Mouse (Mus musculus) liver, postnatal 0 days (tissue): ENCODE measurements around the gene Mettl1. TPM values are rescaled to one million over a fixed set of nuclear protein-coding genes. Genes with fewer than 3 reads are reported as not detected.
A peak's percentile ranks its signal among the peaks of the same experiment; 100 is the strongest.

ENCODE experiments used
- ATAC-seq: fragments of 200-750 bp; cut with Nextera tagmentation; 2 replicates; pipeline ENCODE4 v1.8.0; 2017; ENCODE audit warnings: mild to moderate bottlenecking, moderate library complexity
- DNase-seq: peaks from one replicate; pipeline ENCODE4 v3.0.0-alpha.2; 2016
- H3K27ac ChIP-seq: fragments of 300-500 bp; sonication (generic); 2 replicates; pipeline ENCODE4 v1.5.1; 2014; ENCODE audit warnings: antibody characterized with exemption, moderate library complexity, mild to moderate bottlenecking, low read depth
- H3K27me3 ChIP-seq: fragments of 300-500 bp; sonication (generic); 2 replicates; pipeline ENCODE4 v1.6.1; 2014; ENCODE audit warnings: low read length, control low read depth, mixed read lengths; ENCODE audit not compliant: insufficient read depth
- H3K36me3 ChIP-seq: fragments of 300-500 bp; sonication (generic); replicated peaks from 2 replicates; pipeline ENCODE4 v1.6.1; 2014; ENCODE audit warnings: mild to moderate bottlenecking, control low read depth, low read length, moderate library complexity, mixed read lengths; ENCODE audit not compliant: insufficient read depth
- H3K4me1 ChIP-seq: fragments of 300-500 bp; sonication (generic); 2 replicates; pipeline ENCODE4 v1.6.1; 2014; ENCODE audit warnings: antibody characterized with exemption, mild to moderate bottlenecking, control low read depth; ENCODE audit not compliant: insufficient read depth
- H3K4me2 ChIP-seq: fragments of 300-500 bp; sonication (generic); 2 replicates; pipeline ENCODE4 v1.6.1; 2014; ENCODE audit warnings: low read depth, mild to moderate bottlenecking, low read length, moderate library complexity, mixed read lengths
- H3K4me3 ChIP-seq: fragments of 300-500 bp; sonication (generic); 2 replicates; pipeline ENCODE4 v1.5.1; 2014; ENCODE audit warnings: low read depth, low read length
- H3K9ac ChIP-seq: fragments of 300-500 bp; sonication (generic); replicated peaks from 2 replicates; pipeline ENCODE4 v1.6.1; 2014; ENCODE audit warnings: mild to moderate bottlenecking, moderate library complexity
- H3K9me3 ChIP-seq: fragments of 300-500 bp; sonication (generic); 2 replicates; pipeline ENCODE4 v1.6.1; 2016; ENCODE audit warnings: mild to moderate bottlenecking, control low read depth, low read length, mixed read lengths
- CTCF ChIP-seq: sonication (generic); IDR thresholded peaks from 2 replicates; pipeline ENCODE4 v1.5.1; 2016; ENCODE audit warnings: antibody characterized with exemption, low read depth
- EP300 ChIP-seq: IDR thresholded peaks from 2 replicates; pipeline ENCODE4 v1.6.1; 2016; ENCODE audit warnings: antibody characterized with exemption, low read depth, mild to moderate bottlenecking
- WGBS: fragments of 180-500 bp; shearing (Covaris S2); extraction: QIAGEN DNeasy Blood & Tissue Kit; methylation state at CpG from one replicate; pipeline ENCODE4 v1.1.7; 2014; ENCODE audit not compliant: insufficient replicate concordance; 5-methylcytosine and 5-hydroxymethylcytosine counted together
- polyA plus RNA-seq: library from polyadenylated mRNA; unstranded; fragments of >200 nt; fragmentation: Nextera tagmentation; extraction: Ambion mirVana; gene quantifications from 2 replicates; pipeline ENCODE4 v1.2.1, GENCODE M21; 2015

Gene Mettl1
- polyA plus RNA-seq, 1 experiment from 2014 or later = 14.9 TPM

GRCm38 (mm10) chr10:127073981-127074380 lies 32.8 kb downstream of the Mettl1 start:
- Histone ChIP-seq H3K9me3 (no peaks in the 10 kb centered on the region), H3K4me3 (no peak overlapping the region), H3K27ac (no peak overlapping the region), H3K27me3 (peaks cover 13% of the 10 kb centered on the region; the same call in 1 of the 2 replicates), H3K9ac (no peak overlapping the region), H3K4me2 (no peak overlapping the region), H3K36me3 (no peaks in the 10 kb centered on the region), H3K4me1 (peaks cover 31% of the 10 kb centered on the region)
- WGBS = 90% methylated on average over 1 of the region's 1 CpGs
- no peak for ATAC-seq
- TF ChIP-seq CTCF (no peak), EP300 (no peak)
- no peak for DNase-seq

- Histone ChIP-seq H3K4me1 (peaks cover 33% of the 10 kb centered on the region), H3K4me2 (peak within 1 kb of the TSS; percentile 65), H3K9me3 (no peaks in the 10 kb centered on the region), H3K27me3 (peaks cover 21% of the 10 kb centered on the region; the same call in 1 of the 2 replicates), H3K36me3 (no peaks in the 10 kb centered on the region), H3K27ac (no peak within 1 kb of the TSS), H3K9ac (no peak within 1 kb of the TSS; the same call in 1 of the 2 replicates), H3K4me3 (peak within 1 kb of the TSS; percentile 34)
- peak; percentile 49 for DNase-seq
- 29% methylated on average over 9 of the region's 9 CpGs for WGBS
- ATAC-seq = no peak
- TF ChIP-seq EP300 (no peak), CTCF (peak; percentile 65)
Measured at GRCm38 (mm10) chr10:127075080-127075479, 33.9 kb downstream of the Mettl1 start, which contains the start of gene Agap2. Gene Agap2, plus strand, starts transcription at chr10:127075284.

- no peak overlapping the region for H3K27ac ChIP-seq
Measured at GRCm38 (mm10) chr10:127075651-127076050, 34.4 kb downstream of the Mettl1 start.

GRCm38 (mm10) chr10:127076082-127076481 lies 34.9 kb downstream of the Mettl1 start:
- Histone ChIP-seq H3K27ac (no peak overlapping the region), H3K9me3 (no peaks in the 10 kb centered on the region), H3K4me1 (peaks cover 31% of the 10 kb centered on the region), H3K36me3 (no peaks in the 10 kb centered on the region), H3K4me3 (peak overlapping the region; percentile 34; the same call in 1 of the 2 replicates), H3K9ac (no peak overlapping the region), H3K27me3 (peaks cover 21% of the 10 kb centered on the region; the same call in 1 of the 2 replicates), H3K4me2 (peak overlapping the region; percentile 65)
- TF ChIP-seq CTCF (no peak), EP300 (no peak)
- DNase-seq (peak; percentile 40), ATAC-seq (peak; percentile 18; the same call in 1 of the 2 replicates)
- WGBS = 16% methylated on average over 4 of the region's 4 CpGs

More at GRCm38 (mm10) chr10:127075651-127076050, 34.4 kb downstream of the Mettl1 start:
- peaks cover 21% of the 10 kb centered on the region; the same call in 1 of the 2 replicates for H3K27me3 ChIP-seq
- DNase-seq = no peak
- H3K4me2 ChIP-seq = peak overlapping the region; percentile 65
- H3K4me3 ChIP-seq = peak overlapping the region; percentile 34
- peaks cover 33% of the 10 kb centered on the region for H3K4me1 ChIP-seq
- no peak for ATAC-seq
- H3K9me3 ChIP-seq = no peaks in the 10 kb centered on the region
- 24% methylated on average over 8 of the region's 8 CpGs for WGBS
- H3K36me3 ChIP-seq = no peaks in the 10 kb centered on the region
- no peak for TF ChIP-seq EP300
- TF ChIP-seq CTCF = no peak
- H3K9ac ChIP-seq = no peak overlapping the region; the same call in 1 of the 2 replicates

- peaks cover 21% of the 10 kb centered on the region; the same call in 1 of the 2 replicates for H3K27me3 ChIP-seq
- H3K36me3 ChIP-seq = no peaks in the 10 kb centered on the region
- no peak overlapping the region for H3K4me2 ChIP-seq
- TF ChIP-seq EP300 (no peak), CTCF (no peak)
- no peak overlapping the region for H3K27ac ChIP-seq
- no peak overlapping the region; the same call in 1 of the 2 replicates for H3K9ac ChIP-seq
- no peak for DNase-seq
- no peak overlapping the region for H3K4me3 ChIP-seq
- peaks cover 33% of the 10 kb centered on the region for H3K4me1 ChIP-seq
- ATAC-seq = no peak
- H3K9me3 ChIP-seq = no peaks in the 10 kb centered on the region
- WGBS = 68% methylated on average over 10 of the region's 10 CpGs
Measured at GRCm38 (mm10) chr10:127077515-127077914, 36.3 kb downstream of the Mettl1 start.

GRCm38 (mm10) chr10:127078001-127078676 lies 36.9 kb downstream of the Mettl1 start:
- peaks cover 37% of the 10 kb centered on the region for H3K4me1 ChIP-seq

More at GRCm38 (mm10) chr10:127078001-127078676, 36.9 kb downstream of the Mettl1 start:
- Histone ChIP-seq H3K9me3 (no peaks in the 10 kb centered on the region), H3K36me3 (no peaks in the 10 kb centered on the region), H3K9ac (no peak overlapping the region), H3K4me2 (peak overlapping the region; percentile 69), H3K27ac (no peak overlapping the region), H3K27me3 (peaks cover 21% of the 10 kb centered on the region; the same call in 1 of the 2 replicates), H3K4me3 (peak overlapping the region; percentile 36; the same call in 1 of the 2 replicates)
- TF ChIP-seq EP300 (no peak), CTCF (no peak)
- WGBS = 43% methylated on average over 12 of the region's 12 CpGs
- ATAC-seq = no peak
- no peak for DNase-seq
